Comparison of ENCODE assay signal across 17 mouse cellular contexts in genomic region chr5:15983354-15983753, GRCm38 (mm10). TPM values are rescaled to one million over a fixed set of nuclear protein-coding genes. Genes with fewer than 3 reads are reported as not detected.
A peak's percentile ranks its signal among the peaks of the same experiment; 100 is the strongest.
DNase-seq lines count a peak whose midpoint lies in the region; ATAC-seq and TF ChIP-seq lines count a peak whose summit lies in the region.
"Had no signal": no experiment of that assay in that cellular context is flagged by ENCODE, and none has a peak within 500 bp of the region (broad histone marks: within the 10 kb centered on the region; RNA-seq: fewer than 3 reads in every experiment).

No protein-coding gene starts in this region.

- H3K4me1 ChIP-seq in kidney, postnatal 0 days (replicated peaks; ENCODE audit: insufficient read depth, low read length): no peaks in the 10 kb centered on the region
- peaks cover 10% of the 10 kb centered on the region for H3K4me1 ChIP-seq in embryonic facial prominence, embryonic 13.5 days
- peaks cover 22% of the 10 kb centered on the region for H3K4me1 ChIP-seq in limb, embryonic 13.5 days
- H3K4me1 ChIP-seq: liver, embryonic 15.5 days had no signal

- no peak overlapping the region for H3K4me2 ChIP-seq in kidney, postnatal 0 days (ENCODE audit: low read length)
- peak overlapping the region; percentile 32 for H3K4me2 ChIP-seq in embryonic facial prominence, embryonic 13.5 days
- H3K4me2 ChIP-seq in limb, embryonic 13.5 days (replicated peaks): 0 out of 2 replicates have a peak overlapping the region, but pooled peaks have one; percentile 12
- H3K4me2 ChIP-seq: forebrain, embryonic 13.5 days; limb, embryonic 15.5 days; liver, embryonic 15.5 days had no signal

- TF ChIP-seq CTCF in kidney, postnatal 0 days (IDR thresholded peaks at IDR 0.05; ENCODE audit: low read depth): no peak

- no peak overlapping the region for H3K27ac ChIP-seq in kidney, postnatal 0 days
- no peak overlapping the region for H3K27ac ChIP-seq in embryonic facial prominence, embryonic 13.5 days
- H3K27ac ChIP-seq in limb, embryonic 13.5 days: no peak overlapping the region
- H3K27ac ChIP-seq: forebrain, embryonic 13.5 days; limb, embryonic 15.5 days; liver, embryonic 15.5 days had no signal

- no peaks in the 10 kb centered on the region for H3K36me3 ChIP-seq in kidney, postnatal 0 days (ENCODE audit: insufficient read depth, low read length)
- no peaks in the 10 kb centered on the region for H3K36me3 ChIP-seq in embryonic facial prominence, embryonic 13.5 days
- H3K36me3 ChIP-seq in limb, embryonic 13.5 days: no peaks in the 10 kb centered on the region
- H3K36me3 ChIP-seq: limb, embryonic 15.5 days; liver, embryonic 15.5 days had no signal

- peak; percentile 46 for DNase-seq in kidney, postnatal 0 days (ENCODE audit: low spot score)
- DNase-seq in kidney, postnatal 25 days: no peak
- DNase-seq in embryo, embryonic 10.5 days (ENCODE audit: low spot score): peak; percentile 57
- no peak for DNase-seq in ovary, adult 18-20 months (ENCODE audit: low spot score)
- no peak for DNase-seq in spleen, postnatal 10 days (ENCODE audit: low spot score in 2 of 2)
- no peak for DNase-seq in right cerebral cortex, adult 18-20 months
- DNase-seq: adrenal gland, postnatal 10 days; cerebellum, adult 18-20 months; kidney, adult 11 months; kidney, postnatal 10 days; lung, postnatal 4 days had no signal

- ATAC-seq in kidney, postnatal 0 days (replicated peaks; ENCODE audit: low FRiP score, low read depth): no peak
- no peak for ATAC-seq in embryonic facial prominence, embryonic 13.5 days (ENCODE audit: insufficient number of reproducible peaks, insufficient read depth, low FRiP score, low TSS enrichment, low read depth)
- no peak for ATAC-seq in limb, embryonic 13.5 days (ENCODE audit: low FRiP score, low read depth)
- ATAC-seq: activated CD4-positive, CD25-positive, alpha-beta regulatory T cell, adult 4 months; forebrain, embryonic 13.5 days had no signal

- no peak overlapping the region for H3K4me3 ChIP-seq in kidney, postnatal 0 days (replicated peaks; ENCODE audit: low read depth, low read length)
- no peak overlapping the region for H3K4me3 ChIP-seq in embryonic facial prominence, embryonic 13.5 days
- H3K4me3 ChIP-seq in limb, embryonic 13.5 days: no peak overlapping the region
- H3K4me3 ChIP-seq: forebrain, embryonic 13.5 days; limb, embryonic 15.5 days; liver, embryonic 15.5 days had no signal

- 27% methylated on average over 5 of the region's 5 CpGs for WGBS in kidney, postnatal 0 days
- 13% methylated on average over 5 of the region's 5 CpGs for WGBS in embryonic facial prominence, embryonic 13.5 days
- WGBS in limb, embryonic 13.5 days: 15% methylated on average over 5 of the region's 5 CpGs

- no peaks in the 10 kb centered on the region for H3K9me3 ChIP-seq in kidney, postnatal 0 days (replicated peaks; ENCODE audit: low read length)
- H3K9me3 ChIP-seq in embryonic facial prominence, embryonic 13.5 days: no peaks in the 10 kb centered on the region
- H3K9me3 ChIP-seq in limb, embryonic 13.5 days: no peaks in the 10 kb centered on the region
- H3K9me3 ChIP-seq: forebrain, embryonic 13.5 days; limb, embryonic 15.5 days; liver, embryonic 15.5 days had no signal

- H3K27me3 ChIP-seq in kidney, postnatal 0 days (ENCODE audit: insufficient read depth, low read length): no peaks in the 10 kb centered on the region
- no peaks in the 10 kb centered on the region for H3K27me3 ChIP-seq in embryonic facial prominence, embryonic 13.5 days
- H3K27me3 ChIP-seq in limb, embryonic 13.5 days: no peaks in the 10 kb centered on the region
- H3K27me3 ChIP-seq: limb, embryonic 15.5 days; liver, embryonic 15.5 days had no signal

- H3K9ac ChIP-seq in kidney, postnatal 0 days (ENCODE audit: low read depth, low read length): no peak overlapping the region
- H3K9ac ChIP-seq in embryonic facial prominence, embryonic 13.5 days: no peak overlapping the region
- H3K9ac ChIP-seq in limb, embryonic 13.5 days: no peak overlapping the region
- H3K9ac ChIP-seq: forebrain, embryonic 13.5 days; limb, embryonic 15.5 days; liver, embryonic 15.5 days had no signal

RNA-seq across cellular contexts. Expression of gene Cacna2d1, which starts 48.9 kb away (rescaled TPM):
- 9.7 and 10.3 TPM in 2 replicates for polyA plus RNA-seq in kidney, postnatal 0 days (2015; fragmentation: Nextera tagmentation; extraction: Ambion mirVana)
- 11.4 and 14.0 TPM in 2 replicates for polyA plus RNA-seq in embryonic facial prominence, embryonic 13.5 days (2015; fragmentation: Nextera tagmentation; extraction: Ambion mirVana)
- polyA plus RNA-seq in limb, embryonic 13.5 days (2015; fragmentation: Nextera tagmentation; extraction: Ambion mirVana): 22.9 and 25.9 TPM in 2 replicates

Comparison
In these comparisons a context has a peak if more than half of its experiments do, and no peak if none do; other contexts are left out.
1. DNase-seq: peak in kidney, postnatal 0 days (single experiment) and embryo, embryonic 10.5 days (single experiment); none in kidney, postnatal 25 days (0 of 2), ovary, adult 18-20 months (single experiment), spleen, postnatal 10 days (0 of 2) and right cerebral cortex, adult 18-20 months (single experiment).